8 mouse cellular contexts compared by ENCODE assay signal in genomic region chr9:116174481-116175461, GRCm38 (mm10). TPM values are rescaled to one million over a fixed set of nuclear protein-coding genes. Genes with fewer than 3 reads are reported as not detected.
DNase-seq lines count a peak whose midpoint lies in the region; ATAC-seq and TF ChIP-seq lines count a peak whose summit lies in the region.

Gene Tgfbr2 (minus strand): TSS chr9:116175360.

- peak; percentile 72 for ATAC-seq in heart, embryonic 13.5 days (ENCODE audit: extremely low read depth, insufficient number of reproducible peaks, low FRiP score, low TSS enrichment)
- peak; percentile 85 for ATAC-seq in kidney, embryonic 16.5 days (ENCODE audit: low FRiP score, low TSS enrichment)
- ATAC-seq in liver, embryonic 14.5 days (ENCODE audit: insufficient read depth): peak; percentile 65
- ATAC-seq in stomach, embryonic 15.5 days (ENCODE audit: insufficient read depth, low FRiP score, low read depth): peak; percentile 85

- H3K27ac ChIP-seq in heart, embryonic 13.5 days (replicated peaks): peak within 1 kb of the TSS; percentile 92
- H3K27ac ChIP-seq in kidney, embryonic 16.5 days (ENCODE audit: low read length): peak within 1 kb of the TSS; percentile 95
- H3K27ac ChIP-seq in liver, embryonic 14.5 days: no peak within 1 kb of the TSS; the same call in 1 of the 2 replicates
- peak within 1 kb of the TSS; percentile 94 for H3K27ac ChIP-seq in stomach, embryonic 15.5 days

- peaks cover 23% of the 10 kb centered on the region for H3K4me1 ChIP-seq in heart, embryonic 13.5 days
- peaks cover 43% of the 10 kb centered on the region for H3K4me1 ChIP-seq in kidney, embryonic 16.5 days (ENCODE audit: insufficient read depth, low read length)
- peaks cover 0 to 16% of the 10 kb centered on the region in 2 experiments; a peak in 2 of 4 replicates for H3K4me1 ChIP-seq in liver, embryonic 14.5 days (replicated peaks; ENCODE audit: control insufficient read depth in 2 of 2, insufficient read depth in 2 of 2, low read length in 1 of 2)
- H3K4me1 ChIP-seq in stomach, embryonic 15.5 days: peaks cover 15% of the 10 kb centered on the region

- peak; percentile 93 for DNase-seq in 3134 (ENCODE audit: extremely low read depth, insufficient read length, low spot score)
- peak; percentile 85 for DNase-seq in adrenal gland, adult 8-10 months
- DNase-seq in fibroblast of lung, adult 2 months (ENCODE audit: low read depth): peak; percentile 85
- peak in 2 of 3 experiments; percentile 42 to 43 for DNase-seq in liver, embryonic 14.5 days (ENCODE audit: low read depth in 3 of 3, low spot score in 3 of 3)
- peak; percentile 81 to 89 for DNase-seq in natural killer cell, adult 2 months (ENCODE audit: low spot score in 2 of 2)

- TF ChIP-seq EP300 in liver, embryonic 14.5 days (IDR thresholded peaks at IDR 0.05; ENCODE audit: low read depth): no peak

- H3K36me3 ChIP-seq in heart, embryonic 13.5 days: no peaks in the 10 kb centered on the region
- no peaks in the 10 kb centered on the region for H3K36me3 ChIP-seq in kidney, embryonic 16.5 days (ENCODE audit: insufficient read depth, low read length)
- H3K36me3 ChIP-seq in liver, embryonic 14.5 days (replicated peaks; ENCODE audit: control insufficient read depth, insufficient read depth, low read depth): no peaks in the 10 kb centered on the region
- H3K36me3 ChIP-seq in stomach, embryonic 15.5 days: no peaks in the 10 kb centered on the region

- H3K9ac ChIP-seq in heart, embryonic 13.5 days: peak within 1 kb of the TSS; percentile 90
- peak within 1 kb of the TSS; percentile 95 for H3K9ac ChIP-seq in kidney, embryonic 16.5 days (replicated peaks; ENCODE audit: low read length)
- peak within 1 kb of the TSS; percentile 63 for H3K9ac ChIP-seq in liver, embryonic 14.5 days (replicated peaks)
- H3K9ac ChIP-seq in stomach, embryonic 15.5 days: peak within 1 kb of the TSS; percentile 93

- peak within 1 kb of the TSS; percentile 73 for H3K4me3 ChIP-seq in heart, embryonic 13.5 days
- H3K4me3 ChIP-seq in kidney, embryonic 16.5 days (ENCODE audit: low read length): peak within 1 kb of the TSS; percentile 88
- H3K4me3 ChIP-seq in liver, embryonic 14.5 days (ENCODE audit: insufficient read depth in 1 of 2, low read depth in 2 of 2, low read length in 2 of 2): peak within 1 kb of the TSS; percentile 67 to 68
- peak within 1 kb of the TSS; percentile 78 for H3K4me3 ChIP-seq in stomach, embryonic 15.5 days (replicated peaks)

- no peaks in the 10 kb centered on the region for H3K27me3 ChIP-seq in heart, embryonic 13.5 days (replicated peaks)
- no peaks in the 10 kb centered on the region for H3K27me3 ChIP-seq in kidney, embryonic 16.5 days (ENCODE audit: insufficient read depth, low read length)
- peaks cover 3% of the 10 kb centered on the region for H3K27me3 ChIP-seq in liver, embryonic 14.5 days (ENCODE audit: control insufficient read depth, insufficient read depth, low read length)
- H3K27me3 ChIP-seq in stomach, embryonic 15.5 days (replicated peaks): no peaks in the 10 kb centered on the region

- TF ChIP-seq CTCF in liver, embryonic 14.5 days (IDR thresholded peaks at IDR 0.05; ENCODE audit: low read depth): no peak

- WGBS in heart, embryonic 13.5 days: under 1% methylated on average over 90 of the region's 90 CpGs
- WGBS in kidney, embryonic 16.5 days: under 1% methylated on average over 89 of the region's 90 CpGs
- WGBS in liver, embryonic 14.5 days (ENCODE audit: insufficient replicate concordance): under 1% methylated on average over 90 of the region's 90 CpGs
- WGBS in stomach, embryonic 15.5 days: under 1% methylated on average over 71 of the region's 90 CpGs

- H3K9me3 ChIP-seq in heart, embryonic 13.5 days: no peaks in the 10 kb centered on the region
- no peaks in the 10 kb centered on the region for H3K9me3 ChIP-seq in kidney, embryonic 16.5 days (ENCODE audit: low read length)
- no peaks in the 10 kb centered on the region for H3K9me3 ChIP-seq in liver, embryonic 14.5 days (ENCODE audit: control insufficient read depth, low read length)
- H3K9me3 ChIP-seq in stomach, embryonic 15.5 days: no peaks in the 10 kb centered on the region

- H3K4me2 ChIP-seq in heart, embryonic 13.5 days: peak within 1 kb of the TSS; percentile 82
- peak within 1 kb of the TSS; percentile 73 for H3K4me2 ChIP-seq in kidney, embryonic 16.5 days (replicated peaks; ENCODE audit: low read depth, low read length)
- H3K4me2 ChIP-seq in liver, embryonic 14.5 days (ENCODE audit: low read depth): peak within 1 kb of the TSS; percentile 76
- peak within 1 kb of the TSS; percentile 67 for H3K4me2 ChIP-seq in stomach, embryonic 15.5 days

RNA-seq across cellular contexts. Expression of gene Tgfbr2, which starts in this region (rescaled TPM):
- 100 to 1,000 TPM in 2 of 4 experiments, 10 to 100 TPM in 2; 73.2 to 118 (median 99.8) TPM for total RNA-seq in adrenal gland, adult 8-10 months (2022)
- 17.2 and 19.0 TPM in 2 replicates for polyA plus RNA-seq in heart, embryonic 13.5 days (2015; fragmentation: Nextera tagmentation; extraction: Ambion mirVana)
- 33.8 and 35.9 TPM in 2 replicates for polyA plus RNA-seq in kidney, embryonic 16.5 days (2015; fragmentation: Nextera tagmentation; extraction: Ambion mirVana)
- 2.6 and 3.2 TPM in 2 replicates for polyA plus RNA-seq in liver, embryonic 14.5 days (2012; rRNA removed)
- 4.2 and 4.8 TPM in 2 replicates for polyA plus RNA-seq in liver, embryonic 14.5 days (2014; fragmentation: Nextera tagmentation; extraction: Ambion mirVana)
- polyA plus RNA-seq in stomach, embryonic 15.5 days (2015; fragmentation: Nextera tagmentation; extraction: Ambion mirVana): 30.8 and 32.6 TPM in 2 replicates

Comparison
In these comparisons a context has a peak if more than half of its experiments do, and no peak if none do; other contexts are left out.
1. DNase-seq: peak in every context shown above with its lines; median percentile 93 in 3134; 85 in adrenal gland, adult 8-10 months; 85 in fibroblast of lung, adult 2 months; 85 in natural killer cell, adult 2 months; 42 in liver, embryonic 14.5 days.